Mouse (Mus musculus) embryonic facial prominence, embryonic 14.5 days (tissue): Measurements from ENCODE around the gene Dcun1d2. TPM values are rescaled to one million over a fixed set of nuclear protein-coding genes. Genes with fewer than 3 reads are reported as not detected.
"Not testable (repeated sequence)": the region's sequence is repeated elsewhere in the genome, so short reads cannot be mapped to it uniquely, and the experiment has no call there.

Experiments
- ATAC-seq: fragments of 200-750 bp; cut with Nextera tagmentation; 2 replicates; pipeline ENCODE4 v1.8.0; 2017; ENCODE audit warnings: low read depth, moderate number of reproducible peaks, moderate TSS enrichment
- DNase-seq: peaks from one replicate; pipeline ENCODE4 v3.0.0-alpha.2; 2015; ENCODE audit warnings: low spot score
- H3K27ac ChIP-seq: fragments of 300-500 bp; sonication (generic); replicated peaks from 2 replicates; pipeline ENCODE4 v1.5.1; 2014; ENCODE audit warnings: low read depth, mild to moderate bottlenecking, low read length, moderate library complexity
- H3K27me3 ChIP-seq: fragments of 300-500 bp; sonication (generic); replicated peaks from 2 replicates; pipeline ENCODE4 v1.6.1; 2014; ENCODE audit warnings: low read length; ENCODE audit not compliant: control insufficient read depth, insufficient read depth
- H3K36me3 ChIP-seq: fragments of 300-500 bp; sonication (generic); 2 replicates; pipeline ENCODE4 v1.6.1; 2014; ENCODE audit warnings: low read length, mixed read lengths; ENCODE audit not compliant: control insufficient read depth, insufficient read depth
- H3K4me1 ChIP-seq: fragments of 300-500 bp; sonication (generic); 2 replicates; pipeline ENCODE4 v1.6.1; 2014; ENCODE audit warnings: antibody characterized with exemption, low read length; ENCODE audit not compliant: control insufficient read depth, insufficient read depth
- H3K4me2 ChIP-seq: fragments of 300-500 bp; sonication (generic); 2 replicates; pipeline ENCODE4 v1.6.1; 2014; ENCODE audit warnings: low read depth, mild to moderate bottlenecking, low read length, moderate library complexity, mixed read lengths
- H3K4me3 ChIP-seq: fragments of 300-500 bp; sonication (generic); 2 replicates; pipeline ENCODE4 v1.5.1; 2014; ENCODE audit warnings: low read depth, mild to moderate bottlenecking, low read length
- H3K9ac ChIP-seq: fragments of 300-500 bp; sonication (generic); 2 replicates; pipeline ENCODE4 v1.6.1; 2014; ENCODE audit warnings: low read depth, mild to moderate bottlenecking, low read length, moderate library complexity, mixed read lengths
- H3K9me3 ChIP-seq: fragments of 300-500 bp; sonication (generic); 2 replicates; pipeline ENCODE4 v1.6.1; 2016; ENCODE audit warnings: low read length; ENCODE audit not compliant: control insufficient read depth
- WGBS: fragments of 180-500 bp; shearing (Covaris S2); extraction: QIAGEN DNeasy Blood & Tissue Kit; methylation state at CpG from one replicate; pipeline ENCODE4 v1.1.7; 2014; 5-methylcytosine and 5-hydroxymethylcytosine counted together
- polyA plus RNA-seq: library from polyadenylated mRNA; unstranded; fragments of >200 nt; fragmentation: Nextera tagmentation; extraction: Ambion mirVana; gene quantifications from 2 replicates; pipeline ENCODE4 v1.2.1, GENCODE M21; 2014

Gene Dcun1d2
- 27.5 and 28.7 TPM in 2 replicates for polyA plus RNA-seq

DNA sequence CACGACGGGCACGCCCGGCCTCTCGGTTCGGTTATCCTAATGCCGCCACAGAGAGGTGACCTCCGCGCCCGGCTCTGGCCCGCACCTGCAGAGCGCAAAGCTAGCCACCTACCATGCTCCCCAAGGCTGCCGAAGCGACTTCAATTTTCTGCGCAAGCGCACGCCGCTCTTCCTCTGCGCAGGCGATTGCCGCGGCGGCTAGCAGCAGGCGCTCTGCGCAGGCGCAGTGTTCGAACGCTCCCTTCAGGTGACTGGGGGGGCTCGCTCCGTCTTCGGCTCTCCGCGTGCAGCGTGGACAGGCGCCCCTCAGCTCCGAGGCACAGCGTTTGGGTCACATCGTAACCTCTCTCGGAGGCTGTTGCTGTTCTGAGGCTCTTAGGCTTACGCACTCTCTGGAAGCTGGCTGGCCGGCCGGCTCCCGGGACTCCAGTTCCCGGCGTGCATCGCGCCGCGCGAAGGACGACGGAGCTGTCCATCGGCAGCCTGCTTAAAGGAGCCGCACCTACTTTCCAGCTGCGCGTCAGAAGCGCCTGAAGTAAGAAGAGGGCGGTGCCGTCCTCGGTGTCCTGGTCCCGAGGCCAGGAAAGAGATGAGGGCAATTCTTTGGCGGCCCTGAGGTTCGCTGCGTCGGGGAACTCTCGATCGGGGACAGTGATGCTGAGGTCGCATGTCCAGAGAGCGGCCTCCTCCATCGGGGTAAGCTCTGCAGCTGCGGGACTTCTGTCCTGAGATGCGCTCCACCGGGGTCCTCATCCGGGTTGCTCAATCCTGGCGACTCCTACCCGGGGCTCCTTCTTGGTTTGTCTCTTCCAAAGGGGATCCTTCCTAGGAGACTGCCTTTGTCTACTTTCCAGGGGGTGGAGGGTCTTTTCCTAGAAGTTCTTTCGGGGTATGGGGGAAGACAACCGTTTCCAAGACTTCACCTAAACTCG is at the start of gene Dcun1d2, which contains the start of gene Tmco3:
Gene Dcun1d2 (minus strand): TSS at position 440 of the 932 bp plus-strand sequence.
Gene Tmco3 (plus strand): TSS at position 499 of the 932 bp plus-strand sequence.
- no peaks in the 10 kb centered on the region for H3K27me3 ChIP-seq
- H3K9me3 ChIP-seq, result no peaks in the 10 kb centered on the region
- H3K4me3 ChIP-seq, result peak within 1 kb of the TSS; percentile 89
- peaks cover 14% of the 10 kb centered on the region for H3K36me3 ChIP-seq
- H3K27ac ChIP-seq, result peak within 1 kb of the TSS; percentile 76
- WGBS, result 1% methylated on average over 62 of the region's 79 CpGs
- DNase-seq (peak; percentile 98), ATAC-seq (peak; percentile 96)
- peak within 1 kb of the TSS; percentile 77 for H3K9ac ChIP-seq
- peak within 1 kb of the TSS; percentile 92 for H3K4me2 ChIP-seq
- H3K4me1 ChIP-seq, result peaks cover 15% of the 10 kb centered on the region

DNA sequence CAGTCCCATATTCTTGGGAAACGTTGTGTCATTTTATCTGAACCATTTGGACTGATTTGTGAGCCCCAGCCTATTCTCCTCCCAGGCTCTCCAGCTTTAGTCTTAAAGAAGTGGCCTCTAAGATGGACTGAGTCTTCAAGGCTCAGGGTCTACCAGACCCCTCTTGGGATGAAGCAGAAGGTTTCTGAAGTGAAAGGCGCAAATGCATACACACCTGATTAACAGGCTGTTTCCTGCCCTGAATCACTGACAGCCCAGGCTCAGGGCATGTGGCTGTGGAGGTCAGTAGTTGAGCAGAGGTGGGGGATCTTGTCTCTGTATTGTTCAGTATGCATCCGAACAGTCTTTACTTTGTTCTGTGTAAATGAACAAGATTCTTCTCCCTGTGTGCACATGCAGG is 49.7 kb upstream of the Dcun1d2 start:
- DNase-seq (no peak), ATAC-seq (no peak)
- H3K9ac ChIP-seq, result peak overlapping the region; percentile 97
- peaks cover 6% of the 10 kb centered on the region; the same call in 1 of the 2 replicates for H3K4me1 ChIP-seq
- H3K27me3 ChIP-seq, result no peaks in the 10 kb centered on the region
- 79% methylated on average over 3 of the region's 3 CpGs for WGBS
- H3K36me3 ChIP-seq, result peaks cover 25% of the 10 kb centered on the region
- peak overlapping the region; percentile 75 for H3K4me2 ChIP-seq
- H3K4me3 ChIP-seq, result peak overlapping the region; percentile 89; the same call in 1 of the 2 replicates
- no peak overlapping the region for H3K27ac ChIP-seq
- H3K9me3 ChIP-seq, result no peaks in the 10 kb centered on the region

DNA sequence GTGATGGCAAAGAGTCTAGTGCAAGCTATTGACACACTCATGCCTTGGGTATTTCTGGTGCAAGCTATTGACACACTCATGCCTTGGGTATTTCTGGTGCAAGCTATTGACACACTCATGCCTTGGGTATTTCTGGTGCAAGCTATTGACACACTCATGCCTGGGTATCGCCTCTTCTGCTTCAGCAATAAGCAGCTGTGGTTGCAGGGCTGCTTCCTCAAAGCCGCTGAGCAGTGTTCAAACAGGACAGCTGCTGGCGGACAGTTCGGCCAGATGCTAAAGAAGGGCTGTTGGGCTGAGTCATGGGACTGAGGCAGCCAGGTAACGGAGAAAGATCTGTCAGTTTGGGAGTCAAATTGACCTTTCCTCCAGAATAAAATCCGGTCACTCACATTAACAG is 49.3 kb upstream of the Dcun1d2 start:
- not testable (repeated sequence) for DNase-seq, H3K27me3 ChIP-seq, H3K4me1 ChIP-seq, H3K4me2 ChIP-seq, H3K27ac ChIP-seq, H3K9ac ChIP-seq, H3K4me3 ChIP-seq, H3K9me3 ChIP-seq, ATAC-seq
- 78% methylated on average over 6 of the region's 6 CpGs for WGBS
- H3K36me3 ChIP-seq, result peaks cover 21% of the 10 kb centered on the region

GRCm38 (mm10) chr8:13334671-13335070 is 46.7 kb upstream of the Dcun1d2 start:
- Histone ChIP-seq H3K9me3 (no peaks in the 10 kb centered on the region), H3K27me3 (no peaks in the 10 kb centered on the region), H3K4me1 (no peaks in the 10 kb centered on the region), H3K9ac (no peak overlapping the region), H3K27ac (no peak overlapping the region), H3K4me3 (no peak overlapping the region), H3K36me3 (no peaks in the 10 kb centered on the region), H3K4me2 (no peak overlapping the region)
- DNase-seq (no peak), ATAC-seq (no peak)
- WGBS, result 47% methylated on average over 1 of the region's 1 CpGs

DNA sequence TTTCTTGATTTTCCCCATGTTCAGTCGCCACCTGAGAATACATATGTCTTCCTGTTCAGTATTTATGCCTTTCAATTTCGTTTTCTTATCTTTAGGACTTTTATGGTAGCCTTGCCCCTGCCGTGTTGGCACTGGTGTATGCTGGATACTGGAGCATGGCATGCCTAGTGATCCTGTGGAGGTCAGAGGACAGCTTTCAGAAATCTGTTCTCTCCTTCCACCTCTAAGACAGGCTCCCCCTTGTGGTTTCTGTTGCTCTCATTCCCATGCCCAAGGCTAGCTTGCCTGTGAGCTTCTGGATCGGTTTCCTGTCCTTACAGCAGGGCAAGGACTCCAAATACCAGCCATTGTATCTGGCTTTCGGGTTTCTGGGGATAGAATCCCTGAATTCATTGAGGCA is 38.7 kb upstream of the Dcun1d2 start:
- H3K4me2 ChIP-seq, result no peak overlapping the region
- H3K27me3 ChIP-seq, result no peaks in the 10 kb centered on the region
- H3K4me1 ChIP-seq, result no peaks in the 10 kb centered on the region
- no peaks in the 10 kb centered on the region for H3K36me3 ChIP-seq
- ATAC-seq, result no peak
- 37% methylated on average over 5 of the region's 5 CpGs for WGBS
- no peaks in the 10 kb centered on the region for H3K9me3 ChIP-seq
- no peak overlapping the region for H3K9ac ChIP-seq
- H3K27ac ChIP-seq, result no peak overlapping the region
- DNase-seq, result peak; percentile 38
- no peak overlapping the region for H3K4me3 ChIP-seq

DNA sequence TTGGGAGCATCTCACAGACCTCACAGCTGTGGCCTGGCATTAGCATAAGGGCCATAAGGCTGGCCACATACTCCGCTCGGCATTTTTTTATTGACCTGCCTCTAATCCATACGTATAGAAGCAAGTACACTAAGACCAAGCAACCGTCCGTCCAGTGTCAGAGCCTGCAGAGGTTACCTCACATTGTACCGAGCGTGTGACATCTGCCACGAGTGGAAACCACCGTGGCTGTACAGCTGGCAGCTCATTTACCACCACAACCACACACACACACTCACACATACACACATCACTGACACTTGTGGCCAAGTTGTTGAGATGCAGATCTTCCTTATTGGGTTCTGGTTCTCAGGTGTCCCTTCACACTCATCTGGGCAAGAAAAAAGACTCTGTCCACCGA is 28.7 kb upstream of the Dcun1d2 start:
- no peak for DNase-seq
- Histone ChIP-seq H3K9ac (no peak overlapping the region), H3K4me3 (no peak overlapping the region), H3K36me3 (peaks cover 59% of the 10 kb centered on the region), H3K4me2 (no peak overlapping the region), H3K4me1 (no peaks in the 10 kb centered on the region), H3K27ac (no peak overlapping the region), H3K9me3 (no peaks in the 10 kb centered on the region), H3K27me3 (no peaks in the 10 kb centered on the region)
- WGBS, result 91% methylated on average over 10 of the region's 10 CpGs
- ATAC-seq, result no peak

- ATAC-seq, result no peak
- Histone ChIP-seq H3K27me3 (no peaks in the 10 kb centered on the region), H3K27ac (no peak overlapping the region), H3K9ac (no peak overlapping the region), H3K4me3 (no peak overlapping the region), H3K9me3 (no peaks in the 10 kb centered on the region), H3K36me3 (peaks cover 66% of the 10 kb centered on the region), H3K4me2 (no peak overlapping the region), H3K4me1 (no peaks in the 10 kb centered on the region)
- DNase-seq, result no peak
- 71% methylated on average over 3 of the region's 3 CpGs for WGBS
These were observed 27.0 kb upstream of the Dcun1d2 start for GRCm38 (mm10) chr8:13314922-13315321.

DNA sequence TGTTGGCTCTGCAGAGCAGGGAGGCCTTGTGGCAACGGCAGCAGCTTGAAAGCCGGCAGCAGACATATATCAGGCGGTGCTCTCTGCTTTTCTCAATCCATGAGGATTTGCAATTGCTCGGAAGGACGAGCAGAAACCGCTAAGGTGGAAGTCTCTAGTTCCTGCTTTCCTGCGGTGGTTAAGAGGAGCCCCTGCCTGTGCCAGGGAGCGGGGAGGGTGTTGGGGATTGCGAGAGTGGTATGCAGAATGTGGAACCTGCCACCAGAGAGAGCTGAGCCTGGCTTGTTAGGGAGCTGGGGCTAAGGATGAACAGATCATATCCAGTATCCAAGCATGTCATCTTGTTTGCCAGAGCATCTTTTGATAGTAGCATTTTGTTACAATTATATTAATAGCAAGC is 19.0 kb upstream of the Dcun1d2 start:
- Histone ChIP-seq H3K9ac (no peak overlapping the region), H3K9me3 (0 out of 2 replicates have a peak, but pooled peaks cover 6% of the 10 kb centered on the region), H3K36me3 (peaks cover 70% of the 10 kb centered on the region), H3K4me2 (no peak overlapping the region), H3K4me3 (no peak overlapping the region), H3K4me1 (no peaks in the 10 kb centered on the region), H3K27me3 (no peaks in the 10 kb centered on the region), H3K27ac (no peak overlapping the region)
- DNase-seq (no peak), ATAC-seq (no peak)
- 76% methylated on average over 9 of the region's 9 CpGs for WGBS
